Comparison of ENCODE assay signal across 17 mouse cellular contexts in the genomic region with DNA sequence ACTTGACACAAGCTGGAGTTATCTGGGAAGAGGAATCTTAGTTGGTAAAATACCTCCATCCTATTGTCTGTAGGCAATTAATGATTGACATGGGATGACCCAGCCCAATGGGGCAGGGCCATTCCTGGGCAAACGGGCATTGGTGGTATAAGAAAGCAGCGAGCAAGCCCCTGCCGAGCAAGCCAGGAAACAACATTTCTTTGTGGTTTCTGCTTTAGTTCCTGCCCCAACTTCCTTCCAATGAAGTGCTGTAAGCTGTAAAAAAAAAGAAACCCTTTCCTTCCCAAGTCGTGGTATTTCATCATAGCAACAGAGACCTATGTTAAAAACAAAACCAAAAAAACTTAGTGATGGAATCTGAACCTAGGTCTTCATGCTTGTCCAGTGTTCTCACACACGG. TPM values are rescaled to one million over a fixed set of nuclear protein-coding genes. Genes with fewer than 3 reads are reported as not detected.
DNase-seq lines count a peak whose midpoint lies in the region; ATAC-seq lines count a peak whose summit lies in the region.
"Had no signal": no experiment of that assay in that cellular context is flagged by ENCODE, and none has a peak within 500 bp of the region (broad histone marks: within the 10 kb centered on the region; RNA-seq: fewer than 3 reads in every experiment).

No protein-coding gene starts in this region.

- no peaks in the 10 kb centered on the region for H3K9me3 ChIP-seq in megakaryocyte, embryonic 14.5 days
- H3K9me3 ChIP-seq: embryonic facial prominence, embryonic 13.5 days; forebrain, embryonic 13.5 days; heart, embryonic 15.5 days; intestine, embryonic 15.5 days; lung, embryonic 15.5 days; midbrain, embryonic 15.5 days had no signal

- peak; percentile 75 to 78 for DNase-seq in spleen, postnatal 36 days (ENCODE audit: low spot score in 2 of 2)
- DNase-seq in spleen, postnatal 14 days (ENCODE audit: low spot score in 2 of 2), result no peak
- peak; percentile 46 for DNase-seq in thymus, postnatal 4 days
- no peak for DNase-seq in heart, adult 8-10 months (ENCODE audit: low spot score)
- no peak for DNase-seq in layer of hippocampus, postnatal 10 days (ENCODE audit: low spot score in 2 of 2)
- no peak for DNase-seq in kidney, postnatal 10 days
- DNase-seq: adrenal gland, postnatal 36 days; cerebellum, adult 9-11 months; kidney, postnatal 4 days had no signal

- H3K27me3 ChIP-seq in megakaryocyte, embryonic 14.5 days (replicated peaks), result no peaks in the 10 kb centered on the region
- H3K27me3 ChIP-seq: embryonic facial prominence, embryonic 13.5 days; forebrain, embryonic 13.5 days; heart, embryonic 15.5 days; intestine, embryonic 15.5 days; lung, embryonic 15.5 days; midbrain, embryonic 15.5 days had no signal

- H3K36me3 ChIP-seq in megakaryocyte, embryonic 14.5 days (replicated peaks; ENCODE audit: low read length), result no peaks in the 10 kb centered on the region
- H3K36me3 ChIP-seq: embryonic facial prominence, embryonic 13.5 days; heart, embryonic 15.5 days; intestine, embryonic 15.5 days; lung, embryonic 15.5 days; midbrain, embryonic 15.5 days had no signal

- H3K4me1 ChIP-seq in megakaryocyte, embryonic 14.5 days, result peaks cover 58% of the 10 kb centered on the region

- peak; percentile 64 for ATAC-seq in inflammation-experienced regulatory T-cells, adult 6 months
- ATAC-seq: intestine, embryonic 15.5 days; midbrain, embryonic 15.5 days had no signal

- peak overlapping the region; percentile 88 for H3K4me3 ChIP-seq in megakaryocyte, embryonic 14.5 days (replicated peaks)
- H3K4me3 ChIP-seq: embryonic facial prominence, embryonic 13.5 days; forebrain, embryonic 13.5 days; heart, embryonic 15.5 days; intestine, embryonic 15.5 days; lung, embryonic 15.5 days; midbrain, embryonic 15.5 days had no signal

RNA-seq across cellular contexts. Expression of gene Fchsd2, which starts 32.2 kb away (rescaled TPM):
- 10 to 100 TPM; 29.3 to 53.7 (median 41.9) TPM for polyA plus RNA-seq in inflammation-experienced regulatory T-cells, adult 6 months (2017; shearing (Covaris generic))
- 1.8 and 5.0 TPM in 2 replicates for polyA plus RNA-seq in megakaryocyte, embryonic 14.5 days (2012; ENCODE audit: insufficient read depth, low replicate concordance)
- total RNA-seq in heart, adult 8-10 months (2022), result 10 to 100 TPM; 17.2 to 23.8 (median 19.1) TPM
- 10 to 100 TPM; 70.3 to 74.4 TPM for total RNA-seq in layer of hippocampus, postnatal 10 days (2021)

RNA-seq across cellular contexts. Expression of gene P2ry2, which starts 47.8 kb away (rescaled TPM):
- not detected for polyA plus RNA-seq in inflammation-experienced regulatory T-cells, adult 6 months (2017; shearing (Covaris generic))
- polyA plus RNA-seq in megakaryocyte, embryonic 14.5 days (2012; ENCODE audit: insufficient read depth, low replicate concordance), result 2.4 TPM in 1 of 2 replicates, not detected in the other
- total RNA-seq in heart, adult 8-10 months (2022), result 10 to 100 TPM; 24.6 to 27.7 (median 27.2) TPM
- total RNA-seq in layer of hippocampus, postnatal 10 days (2021), result 1 to 10 TPM; 1.2 to 2.2 TPM
- polyA plus RNA-seq: forebrain, embryonic 13.5 days had no signal

Comparison
In these comparisons a context has a peak if more than half of its experiments do, and no peak if none do; other contexts are left out.
1. DNase-seq: peak in spleen, postnatal 36 days (2 of 2) and thymus, postnatal 4 days (single experiment); none in spleen, postnatal 14 days (0 of 2), heart, adult 8-10 months (single experiment), layer of hippocampus, postnatal 10 days (0 of 2) and kidney, postnatal 10 days (single experiment).
2. RNA of gene P2ry2, which starts 47.8 kb away (total RNA-seq): 24.6 to 27.7 TPM in heart, adult 8-10 months; 1.2 to 2.2 TPM in layer of hippocampus, postnatal 10 days; every median in the first group is over 4 times any median in the second.